Mouse (Mus musculus): ENCODE results near the gene Leprot. TPM values are rescaled to one million over a fixed set of nuclear protein-coding genes. Genes with fewer than 3 reads are reported as not detected.
A peak's percentile ranks its signal among the peaks of the same experiment; 100 is the strongest.

Leprot gene
- total and polyA plus RNA-seq, 3 experiments: 10.4 to 121 (median 44.3) TPM

- peaks cover 73% of the 10 kb centered on the region for H3K4me1 ChIP-seq (ENCODE audit: insufficient read depth, low read depth, low read length)
- DNase-seq (ENCODE audit: low spot score) (peak; percentile 59), ATAC-seq (ENCODE audit: extremely low read depth, insufficient number of reproducible peaks, low FRiP score, poor library complexity, severe bottlenecking) (peak; percentile 71)
- peak overlapping the region; percentile 39; the same call in 1 of the 2 replicates for H3K4me3 ChIP-seq (ENCODE audit: low read depth, low read length)
- H3K36me3 ChIP-seq (replicated peaks): peaks cover 76% of the 10 kb centered on the region
- no peaks in the 10 kb centered on the region for H3K27me3 ChIP-seq (ENCODE audit: insufficient read depth, low read length)
- TF ChIP-seq TAL1 (conservative IDR thresholded peaks at IDR 0.05; ENCODE audit: low read depth, low read length): peak; percentile 27; the same call in 1 of the 2 replicates
- TF ChIP-seq POLR2AphosphoS5 (IDR thresholded peaks at IDR 0.05; ENCODE audit: insufficient replicate concordance, low read depth, low read length): no peak
- TF ChIP-seq CTCF (IDR thresholded peaks at IDR 0.05; ENCODE audit: low read depth, low read length): no peak
- TF ChIP-seq GATA2 (IDR thresholded peaks at IDR 0.05; ENCODE audit: borderline replicate concordance, low read depth, low read length): no peak
- H3K9me3 ChIP-seq (replicated peaks): no peaks in the 10 kb centered on the region
These were observed 7.9 kb downstream of the Leprot start for GRCm38 (mm10) chr4:101655415-101655790.

- Histone ChIP-seq H3K27me3 (ENCODE audit: insufficient read depth, low read length) (no peaks in the 10 kb centered on the region), H3K9me3 (replicated peaks) (no peaks in the 10 kb centered on the region), H3K4me1 (ENCODE audit: insufficient read depth, low read depth, low read length) (peaks cover 67% of the 10 kb centered on the region), H3K4me3 (ENCODE audit: low read depth, low read length) (peak overlapping the region; percentile 49; the same call in 1 of the 2 replicates), H3K36me3 (replicated peaks) (peaks cover 79% of the 10 kb centered on the region)
- no peak for ATAC-seq (ENCODE audit: extremely low read depth, insufficient number of reproducible peaks, low FRiP score, poor library complexity, severe bottlenecking)
- DNase-seq (ENCODE audit: low spot score): no peak
- TF ChIP-seq GATA1 (IDR thresholded peaks at IDR 0.05; ENCODE audit: borderline replicate concordance, low read length) (no peak), TAL1 (conservative IDR thresholded peaks at IDR 0.05; ENCODE audit: low read depth, low read length) (no peak), POLR2AphosphoS5 (IDR thresholded peaks at IDR 0.05; ENCODE audit: insufficient replicate concordance, low read depth, low read length) (no peak), CTCF (IDR thresholded peaks at IDR 0.05; ENCODE audit: low read depth, low read length) (no peak), GATA2 (IDR thresholded peaks at IDR 0.05; ENCODE audit: borderline replicate concordance, low read depth, low read length) (no peak)
These were observed 8.5 kb downstream of the Leprot start for GRCm38 (mm10) chr4:101656056-101656455.

DNA sequence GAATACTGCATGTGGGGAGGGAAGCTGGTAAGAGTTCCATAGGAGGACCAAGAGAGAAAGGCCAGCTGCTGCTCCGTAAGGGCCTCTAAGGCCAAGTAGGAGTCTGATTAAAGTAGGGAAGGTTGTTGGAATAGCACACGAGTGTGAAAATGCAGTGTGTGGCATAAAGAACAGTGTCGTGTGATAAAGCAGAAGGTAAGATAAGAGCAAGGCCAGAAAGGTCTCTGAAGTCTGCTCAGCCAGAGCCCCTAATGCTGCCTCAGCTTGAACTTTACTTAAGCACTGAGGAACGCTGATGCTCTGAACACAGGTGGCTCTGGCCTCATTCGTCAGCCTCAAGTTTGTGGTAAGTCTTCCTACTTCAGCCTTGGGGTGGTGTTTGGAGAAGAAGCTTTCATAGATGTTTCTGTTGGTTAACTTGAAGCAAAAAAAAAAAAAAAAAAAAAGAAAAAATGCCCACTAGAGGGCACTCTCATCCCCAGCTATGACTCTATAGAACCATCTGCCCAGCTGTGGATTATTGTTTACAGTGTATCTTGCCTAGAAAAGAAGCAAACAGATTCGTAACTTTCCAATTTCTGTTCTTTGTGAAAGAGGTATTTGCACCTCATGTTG lies 9.5 kb downstream of the Leprot start:
- Histone ChIP-seq H3K9me3 (replicated peaks) (no peaks in the 10 kb centered on the region), H3K4me1 (ENCODE audit: insufficient read depth, low read depth, low read length) (peaks cover 57% of the 10 kb centered on the region), H3K36me3 (replicated peaks) (peaks cover 82% of the 10 kb centered on the region), H3K27me3 (ENCODE audit: insufficient read depth, low read length) (no peaks in the 10 kb centered on the region), H3K4me3 (ENCODE audit: low read depth, low read length) (no peak overlapping the region; the same call in 1 of the 2 replicates)
- TF ChIP-seq CTCF (IDR thresholded peaks at IDR 0.05; ENCODE audit: low read depth, low read length) (no peak; the same call in 1 of the 2 replicates), GATA1 (IDR thresholded peaks at IDR 0.05; ENCODE audit: borderline replicate concordance, low read length) (no peak), TAL1 (conservative IDR thresholded peaks at IDR 0.05; ENCODE audit: low read depth, low read length) (no peak), GATA2 (IDR thresholded peaks at IDR 0.05; ENCODE audit: borderline replicate concordance, low read depth, low read length) (no peak), POLR2AphosphoS5 (IDR thresholded peaks at IDR 0.05; ENCODE audit: insufficient replicate concordance, low read depth, low read length) (no peak)
- DNase-seq (ENCODE audit: low spot score) (no peak), ATAC-seq (ENCODE audit: extremely low read depth, insufficient number of reproducible peaks, low FRiP score, poor library complexity, severe bottlenecking) (no peak)

DNA sequence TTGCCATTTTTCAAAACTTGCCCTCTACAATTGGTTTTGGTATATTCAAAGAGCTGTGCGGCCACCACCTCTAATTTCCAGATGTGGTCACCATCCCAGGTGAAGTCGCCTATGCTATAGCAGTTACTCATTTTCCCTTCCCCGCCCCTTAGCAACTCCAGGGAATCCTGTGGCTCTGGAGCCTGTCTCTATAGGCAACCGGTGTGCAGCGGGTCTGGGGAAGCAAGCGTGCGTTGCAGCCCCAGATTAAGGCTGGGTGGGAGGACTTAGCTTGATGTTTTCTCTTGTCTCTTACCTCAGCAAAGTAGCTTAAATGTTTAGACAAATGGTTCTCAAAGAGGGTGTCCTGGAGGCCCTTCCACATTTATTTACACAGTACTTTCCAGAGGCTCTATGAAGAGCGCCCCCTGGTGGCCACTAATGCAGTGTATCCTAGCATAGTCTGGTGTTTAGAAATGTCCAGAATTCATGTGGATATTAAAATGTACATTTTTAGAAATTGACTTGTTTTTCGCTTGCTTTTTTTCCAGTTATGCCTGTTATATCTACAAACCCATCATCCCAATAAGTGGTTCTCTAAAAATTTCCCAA lies 16.7 kb downstream of the Leprot start:
- TF ChIP-seq TAL1 (conservative IDR thresholded peaks at IDR 0.05; ENCODE audit: low read depth, low read length): no peak
- TF ChIP-seq GATA1 (IDR thresholded peaks at IDR 0.05; ENCODE audit: borderline replicate concordance, low read length): no peak
- TF ChIP-seq CTCF (IDR thresholded peaks at IDR 0.05; ENCODE audit: low read depth, low read length): peak; percentile 47; the same call in 1 of the 2 replicates
- H3K27me3 ChIP-seq (ENCODE audit: insufficient read depth, low read length): no peaks in the 10 kb centered on the region
- H3K36me3 ChIP-seq (replicated peaks): peaks cover 60% of the 10 kb centered on the region
- no peak overlapping the region for H3K4me3 ChIP-seq (ENCODE audit: low read depth, low read length)
- peak; percentile 59; the same call in 1 of the 2 replicates for ATAC-seq (ENCODE audit: extremely low read depth, insufficient number of reproducible peaks, low FRiP score, poor library complexity, severe bottlenecking)
- DNase-seq (ENCODE audit: low spot score): no peak
- H3K4me1 ChIP-seq (ENCODE audit: insufficient read depth, low read depth, low read length): peaks cover 4% of the 10 kb centered on the region; the same call in 1 of the 2 replicates
- H3K9me3 ChIP-seq (replicated peaks): no peaks in the 10 kb centered on the region

DNA sequence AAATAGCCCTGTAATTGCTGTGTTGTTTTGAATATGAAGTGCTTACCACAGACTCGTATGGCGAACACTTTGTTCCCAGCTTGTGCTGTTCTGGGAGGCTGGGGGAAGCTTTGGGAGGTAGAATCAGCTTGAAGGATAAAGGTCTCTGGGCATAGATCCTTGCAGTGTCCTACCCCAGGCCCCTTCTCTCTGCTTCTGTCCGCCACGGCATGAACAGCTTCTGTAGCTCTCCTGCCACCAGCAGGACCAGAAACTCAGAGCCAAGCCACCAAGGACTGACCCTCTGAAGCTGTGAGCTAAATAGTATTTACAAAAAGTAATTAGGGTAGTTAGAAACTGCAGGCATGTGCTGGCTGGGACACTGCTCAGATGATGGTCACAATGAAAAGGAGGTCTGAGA lies 17.2 kb downstream of the Leprot start:
- no peak for TF ChIP-seq TAL1 (conservative IDR thresholded peaks at IDR 0.05; ENCODE audit: low read depth, low read length)
- ATAC-seq (ENCODE audit: extremely low read depth, insufficient number of reproducible peaks, low FRiP score, poor library complexity, severe bottlenecking): no peak
- H3K27me3 ChIP-seq (ENCODE audit: insufficient read depth, low read length): no peaks in the 10 kb centered on the region
- H3K36me3 ChIP-seq (replicated peaks): peaks cover 55% of the 10 kb centered on the region
- no peak for DNase-seq (ENCODE audit: low spot score)
- H3K9me3 ChIP-seq (replicated peaks): no peaks in the 10 kb centered on the region
- H3K4me1 ChIP-seq (ENCODE audit: insufficient read depth, low read depth, low read length): peaks cover 4% of the 10 kb centered on the region; the same call in 1 of the 2 replicates
- no peak overlapping the region for H3K4me3 ChIP-seq (ENCODE audit: low read depth, low read length)

- 0 out of 2 replicates have a peak, but pooled peaks cover 1% of the 10 kb centered on the region for H3K27me3 ChIP-seq (ENCODE audit: insufficient read depth, low read length)
- peaks cover 12% of the 10 kb centered on the region for H3K36me3 ChIP-seq (replicated peaks)
- TF ChIP-seq CTCF (IDR thresholded peaks at IDR 0.05; ENCODE audit: low read depth, low read length): no peak
- no peak for TF ChIP-seq TAL1 (conservative IDR thresholded peaks at IDR 0.05; ENCODE audit: low read depth, low read length)
- no peak for TF ChIP-seq GATA1 (IDR thresholded peaks at IDR 0.05; ENCODE audit: borderline replicate concordance, low read length)
- no peak for TF ChIP-seq GATA2 (IDR thresholded peaks at IDR 0.05; ENCODE audit: borderline replicate concordance, low read depth, low read length)
- no peak for TF ChIP-seq POLR2AphosphoS5 (IDR thresholded peaks at IDR 0.05; ENCODE audit: insufficient replicate concordance, low read depth, low read length)
- no peak for DNase-seq (ENCODE audit: low spot score)
- H3K4me3 ChIP-seq (ENCODE audit: low read depth, low read length): no peak overlapping the region
- ATAC-seq (ENCODE audit: extremely low read depth, insufficient number of reproducible peaks, low FRiP score, poor library complexity, severe bottlenecking): no peak
- peaks cover 4% of the 10 kb centered on the region; the same call in 1 of the 2 replicates for H3K4me1 ChIP-seq (ENCODE audit: insufficient read depth, low read depth, low read length)
- H3K9me3 ChIP-seq (replicated peaks): no peaks in the 10 kb centered on the region
These were observed 21.6 kb downstream of the Leprot start for GRCm38 (mm10) chr4:101669161-101669560.
